Mouse (Mus musculus): ENCODE data around the gene Spast. TPM values are rescaled to one million over a fixed set of nuclear protein-coding genes. Genes with fewer than 3 reads are reported as not detected.

The Spast gene
- polyA plus RNA-seq, 1 experiment: 81.7 TPM

DNA sequence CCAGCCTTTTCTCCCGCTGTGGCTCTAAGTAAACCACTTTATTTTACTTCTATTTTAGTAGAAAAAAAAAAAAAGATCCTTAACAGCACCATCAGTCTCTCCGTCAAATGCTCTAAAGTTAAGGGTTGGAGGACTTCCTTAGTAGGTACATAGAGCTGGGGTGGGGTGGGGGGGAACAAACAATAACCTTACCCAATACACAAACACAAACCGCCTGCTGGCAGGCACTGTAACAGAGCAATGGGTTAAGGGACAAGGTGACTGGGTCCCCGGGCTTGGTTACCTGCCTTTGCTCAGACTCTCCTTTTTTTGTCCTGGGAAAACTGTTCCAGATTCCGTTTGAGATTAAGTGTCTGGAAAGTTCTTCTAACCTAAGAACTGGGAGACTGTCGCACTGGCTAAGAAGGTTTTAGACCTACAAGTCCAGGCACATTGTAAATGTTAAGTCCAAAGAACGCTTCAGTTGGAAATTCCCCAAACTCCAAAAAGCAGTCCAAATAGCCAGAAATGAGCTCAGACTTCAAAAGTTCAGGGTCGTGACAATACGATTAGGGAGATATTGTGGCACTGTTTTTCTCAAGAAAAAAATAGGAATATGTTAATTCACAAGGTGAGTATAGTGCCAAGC, 7.6 kb upstream of the Spast start:
- no peak for DNase-seq (ENCODE audit: low read depth)
- TF ChIP-seq POLR2A (IDR thresholded peaks at IDR 0.05; ENCODE audit: borderline replicate concordance, extremely low read depth, insufficient read depth, insufficient read length, poor library complexity, severe bottlenecking): no peak
- TF ChIP-seq CTCF (IDR thresholded peaks at IDR 0.05; ENCODE audit: borderline replicate concordance, extremely low read depth, insufficient read depth, insufficient read length): no peak

DNA sequence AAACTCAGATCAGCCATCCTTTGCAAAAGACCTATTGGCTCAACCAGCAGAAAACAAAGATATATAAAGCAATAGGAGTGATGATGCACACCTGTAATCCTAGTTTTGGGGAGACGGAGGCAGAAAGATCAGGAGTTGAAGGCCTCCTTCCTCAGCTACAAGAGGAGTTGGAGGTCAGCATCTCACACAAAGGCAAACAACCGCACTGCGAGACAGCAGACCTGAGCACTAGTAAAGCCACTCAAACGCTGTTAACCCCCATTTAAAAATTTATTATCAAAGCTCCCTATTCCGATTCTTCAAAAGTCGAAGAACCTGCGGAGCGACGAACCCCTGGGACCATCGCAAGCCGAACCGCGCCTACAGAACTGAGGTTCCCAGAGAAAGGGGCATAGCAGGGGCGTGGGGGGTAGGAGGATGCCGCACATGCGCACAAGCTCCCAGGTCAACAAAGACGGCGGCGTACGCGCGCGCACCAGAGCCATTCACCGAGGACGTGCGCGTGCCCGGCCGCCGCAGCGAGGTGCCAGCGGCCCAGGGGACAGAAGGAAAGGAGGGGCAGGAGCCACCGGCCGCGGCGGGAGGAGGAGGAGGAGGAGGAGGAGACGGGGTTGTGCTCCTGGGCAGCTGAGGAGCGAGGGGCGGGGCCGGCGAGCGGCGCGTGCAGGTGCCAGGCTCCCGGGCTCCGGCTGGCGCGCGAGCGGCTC, 409 bp upstream of the Spast start:
- peak; percentile 98 for DNase-seq (ENCODE audit: low read depth)
- TF ChIP-seq POLR2A (IDR thresholded peaks at IDR 0.05; ENCODE audit: borderline replicate concordance, extremely low read depth, insufficient read depth, insufficient read length, poor library complexity, severe bottlenecking): peak; percentile 78
- TF ChIP-seq CTCF (IDR thresholded peaks at IDR 0.05; ENCODE audit: borderline replicate concordance, extremely low read depth, insufficient read depth, insufficient read length): no peak

DNA sequence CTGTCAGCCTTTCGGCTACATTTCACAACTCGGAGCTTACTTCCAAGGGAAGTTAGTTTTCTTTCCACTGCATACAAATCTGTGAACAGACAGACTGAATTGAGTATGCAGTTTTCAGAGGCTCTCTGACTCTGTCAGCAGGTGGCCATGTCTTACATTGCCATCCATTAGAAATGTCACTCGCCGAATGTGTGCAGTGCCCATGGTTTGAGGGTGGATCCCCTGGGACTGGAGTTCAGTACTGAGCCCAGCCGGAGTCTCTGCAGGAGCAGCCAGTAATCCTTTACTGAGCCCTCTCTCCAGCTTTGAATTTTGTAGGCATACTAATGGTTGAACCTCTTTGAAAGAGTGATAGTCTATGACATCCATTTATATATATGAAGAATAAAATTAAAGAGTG, 2.4 kb downstream of the Spast start:
- DNase-seq (ENCODE audit: low read depth): peak; percentile 31
- TF ChIP-seq POLR2A (IDR thresholded peaks at IDR 0.05; ENCODE audit: borderline replicate concordance, extremely low read depth, insufficient read depth, insufficient read length, poor library complexity, severe bottlenecking) (no peak), CTCF (IDR thresholded peaks at IDR 0.05; ENCODE audit: borderline replicate concordance, extremely low read depth, insufficient read depth, insufficient read length) (no peak)

DNA sequence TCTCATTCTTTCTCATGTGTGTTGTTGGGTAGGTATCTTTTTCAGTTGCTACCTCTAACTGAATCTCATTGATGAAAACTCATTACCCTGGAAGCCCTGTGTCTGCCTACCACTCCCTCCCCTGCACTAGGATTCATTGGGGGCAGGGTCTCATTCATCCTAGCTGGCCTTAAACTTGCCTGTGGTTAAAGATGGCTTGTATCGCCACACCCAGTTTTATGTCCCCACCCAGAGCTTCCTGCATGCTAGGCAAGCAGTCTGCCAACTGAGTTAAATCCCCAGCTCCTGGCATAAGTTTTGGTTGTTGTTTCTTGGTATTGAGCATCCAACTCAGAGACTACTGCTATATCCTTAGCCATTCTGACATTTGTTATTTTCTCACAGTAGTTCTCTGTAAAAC, 24.8 kb downstream of the Spast start:
- no peak for DNase-seq (ENCODE audit: low read depth)
- no peak for TF ChIP-seq CTCF (IDR thresholded peaks at IDR 0.05; ENCODE audit: borderline replicate concordance, extremely low read depth, insufficient read depth, insufficient read length)
- TF ChIP-seq POLR2A (IDR thresholded peaks at IDR 0.05; ENCODE audit: borderline replicate concordance, extremely low read depth, insufficient read depth, insufficient read length, poor library complexity, severe bottlenecking): no peak

DNA sequence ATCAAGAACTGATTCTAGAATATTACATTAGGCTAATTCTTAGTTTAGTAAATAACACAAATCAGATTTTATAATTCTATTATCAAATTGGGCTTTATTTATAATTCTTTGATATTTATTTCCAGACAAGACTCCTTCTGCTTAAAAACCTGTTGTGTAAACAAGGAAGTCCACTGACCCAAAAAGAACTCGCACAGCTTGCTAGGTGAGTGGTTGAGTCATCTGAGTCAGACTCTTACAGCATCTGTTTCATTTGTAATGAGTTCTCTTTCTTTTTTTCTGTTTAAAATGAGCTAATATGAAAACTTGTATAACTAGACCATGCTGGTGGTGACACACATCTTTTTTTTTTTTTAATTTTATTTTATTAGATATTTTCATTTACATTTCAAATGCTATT, 38.1 kb downstream of the Spast start:
- no peak for DNase-seq (ENCODE audit: low read depth)
- TF ChIP-seq POLR2A (IDR thresholded peaks at IDR 0.05; ENCODE audit: borderline replicate concordance, extremely low read depth, insufficient read depth, insufficient read length, poor library complexity, severe bottlenecking) (no peak), CTCF (IDR thresholded peaks at IDR 0.05; ENCODE audit: borderline replicate concordance, extremely low read depth, insufficient read depth, insufficient read length) (no peak)

DNA sequence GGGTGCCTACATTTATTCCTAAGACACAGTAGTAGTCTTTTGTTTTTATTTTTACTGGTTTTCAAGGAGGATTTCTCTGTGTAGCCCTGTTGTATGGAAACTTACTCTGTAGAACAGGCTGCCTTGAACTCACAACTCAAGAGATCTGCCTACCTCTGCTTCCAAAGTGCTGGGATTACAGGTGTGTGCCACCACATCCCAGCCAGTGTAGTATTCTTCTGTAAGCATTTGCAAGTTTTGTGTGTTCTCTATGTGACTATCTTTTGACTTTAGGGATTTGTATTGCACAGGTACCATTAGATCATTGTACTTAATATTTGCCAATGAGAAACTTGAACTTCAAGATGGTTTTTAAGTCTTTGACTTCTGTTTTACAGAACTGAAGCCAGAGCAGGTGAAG, 47.9 kb downstream of the Spast start:
- TF ChIP-seq POLR2A (IDR thresholded peaks at IDR 0.05; ENCODE audit: borderline replicate concordance, extremely low read depth, insufficient read depth, insufficient read length, poor library complexity, severe bottlenecking) (no peak), CTCF (IDR thresholded peaks at IDR 0.05; ENCODE audit: borderline replicate concordance, extremely low read depth, insufficient read depth, insufficient read length) (no peak)
- no peak for DNase-seq (ENCODE audit: low read depth)

DNA sequence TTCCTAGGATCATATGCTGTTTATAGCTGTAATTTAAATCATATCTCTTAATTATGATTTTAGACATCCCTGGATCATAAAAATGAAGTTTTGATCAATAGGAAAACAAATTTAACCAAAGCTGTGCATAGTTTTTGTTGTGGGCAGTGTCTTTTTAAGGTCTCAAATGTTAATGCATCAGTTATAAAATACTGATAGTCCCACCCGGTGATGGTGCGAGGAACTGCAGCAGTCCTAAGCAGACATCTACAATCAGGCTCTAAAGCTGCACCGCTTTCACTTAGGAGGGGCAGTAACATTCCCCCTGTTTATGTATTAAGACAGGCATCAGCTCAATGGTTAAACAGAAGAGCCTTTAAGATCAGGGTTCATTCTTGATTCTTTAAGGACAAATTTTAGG, 51.1 kb downstream of the Spast start:
- peak; percentile 26; the same call in 1 of the 2 replicates for TF ChIP-seq CTCF (IDR thresholded peaks at IDR 0.05; ENCODE audit: borderline replicate concordance, extremely low read depth, insufficient read depth, insufficient read length)
- TF ChIP-seq POLR2A (IDR thresholded peaks at IDR 0.05; ENCODE audit: borderline replicate concordance, extremely low read depth, insufficient read depth, insufficient read length, poor library complexity, severe bottlenecking): no peak

DNA sequence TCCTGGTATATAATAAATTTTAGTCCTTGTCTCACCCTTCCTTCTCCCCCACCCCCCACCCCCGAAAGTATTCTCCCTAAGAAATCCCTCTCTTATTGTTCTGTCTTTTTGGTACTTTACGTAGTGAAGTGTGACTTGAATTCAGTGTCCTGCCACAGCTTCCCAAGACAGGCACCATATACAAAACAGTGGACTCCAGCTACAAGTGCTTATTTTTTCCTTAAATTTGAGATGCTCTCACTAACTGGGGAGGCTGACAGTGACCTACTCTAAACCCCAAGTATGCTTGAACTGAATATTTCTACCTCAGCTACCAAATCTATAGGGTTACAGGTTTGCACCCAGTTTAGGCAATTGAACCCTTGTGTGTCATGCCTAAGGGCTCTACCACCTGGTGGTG, 55.6 kb downstream of the Spast start:
- no peak for TF ChIP-seq CTCF (IDR thresholded peaks at IDR 0.05; ENCODE audit: borderline replicate concordance, extremely low read depth, insufficient read depth, insufficient read length)
- TF ChIP-seq POLR2A (IDR thresholded peaks at IDR 0.05; ENCODE audit: borderline replicate concordance, extremely low read depth, insufficient read depth, insufficient read length, poor library complexity, severe bottlenecking): no peak
- DNase-seq (ENCODE audit: low read depth): no peak

More for the DNA sequence above, 51.1 kb downstream of the Spast start:
- DNase-seq (ENCODE audit: low read depth): peak; percentile 10

DNA sequence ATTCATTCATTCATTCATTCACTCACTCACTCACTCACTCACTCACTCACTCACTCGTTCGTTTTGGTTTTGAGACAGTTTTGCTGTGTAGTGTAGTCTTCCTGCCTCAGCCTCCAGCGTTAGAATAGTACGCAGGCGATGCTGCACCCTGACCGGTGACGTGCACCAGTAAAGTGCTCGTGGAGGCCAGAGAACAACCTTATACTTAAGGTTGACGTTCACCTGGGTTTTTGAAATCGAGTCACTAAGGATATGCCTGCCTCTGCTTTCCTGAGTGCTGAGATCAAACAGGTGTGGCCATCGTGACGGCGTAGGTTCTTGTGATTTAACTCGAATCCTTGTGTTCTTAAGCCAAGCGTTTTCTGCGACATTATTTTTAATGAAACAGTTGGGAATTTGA, 56.1 kb downstream of the Spast start:
- TF ChIP-seq POLR2A (IDR thresholded peaks at IDR 0.05; ENCODE audit: borderline replicate concordance, extremely low read depth, insufficient read depth, insufficient read length, poor library complexity, severe bottlenecking): no peak
- peak; percentile 2 for DNase-seq (ENCODE audit: low read depth)

DNA sequence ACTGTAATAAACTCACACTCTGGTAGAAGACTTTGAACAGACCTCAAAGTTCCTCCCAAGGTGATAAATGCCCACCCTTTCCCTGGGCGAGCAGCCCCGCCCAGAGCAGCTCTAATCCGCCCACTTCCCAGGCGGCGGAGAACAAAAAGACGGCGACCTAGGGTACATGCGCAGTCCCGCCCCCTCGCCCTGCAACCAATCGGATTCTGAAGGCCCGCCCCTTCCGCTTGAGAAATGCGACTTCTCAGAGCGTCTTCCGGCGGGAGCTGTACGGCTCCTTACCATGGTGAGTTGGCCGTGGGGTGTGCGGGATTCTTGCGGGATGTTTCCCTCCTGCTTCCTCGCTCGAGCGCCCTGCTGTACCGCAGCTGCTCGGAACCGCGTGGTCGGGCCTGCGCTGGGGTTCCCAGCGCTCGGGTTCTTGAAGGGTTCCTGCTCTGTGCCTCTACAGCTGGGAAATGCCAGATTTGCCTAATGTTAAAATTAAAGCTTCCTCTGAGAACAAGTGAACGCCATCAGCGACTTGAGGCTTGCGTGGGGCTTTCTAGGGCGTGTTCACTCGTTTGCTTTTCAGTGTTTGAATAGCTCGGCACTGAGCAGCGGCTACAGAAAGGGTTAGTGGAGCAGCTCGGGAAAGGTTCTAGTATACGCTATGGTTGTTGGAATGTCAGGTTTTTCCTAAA, 56.7 kb downstream of the Spast start, which contains the start of gene Slc30a6:
Gene Slc30a6, plus strand, starts transcription at position 226 of the 683 bp plus-strand sequence.
- TF ChIP-seq CTCF (IDR thresholded peaks at IDR 0.05; ENCODE audit: borderline replicate concordance, extremely low read depth, insufficient read depth, insufficient read length) (no peak), POLR2A (IDR thresholded peaks at IDR 0.05; ENCODE audit: borderline replicate concordance, extremely low read depth, insufficient read depth, insufficient read length, poor library complexity, severe bottlenecking) (peak; percentile 83; the same call in 1 of the 2 replicates)

DNA sequence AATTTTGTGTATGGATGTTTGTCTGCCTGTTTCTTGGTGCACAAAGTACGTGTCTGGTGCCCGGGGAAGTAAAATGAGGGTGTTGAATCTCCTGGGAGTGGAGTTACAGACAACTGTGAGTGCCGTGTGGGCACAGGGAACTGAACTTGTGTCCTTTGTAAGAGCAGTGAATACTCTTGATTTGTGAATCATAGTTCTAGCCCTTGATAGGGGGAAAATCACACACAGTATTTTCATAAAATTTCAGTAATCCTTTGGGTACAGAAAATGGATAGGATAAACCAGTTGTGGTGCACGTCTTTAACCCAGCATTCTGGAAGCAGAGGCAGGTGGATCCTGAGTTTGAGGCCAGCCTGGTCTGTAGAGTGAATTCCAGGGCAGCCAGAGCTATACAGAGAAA, 58.0 kb downstream of the Spast start:
- DNase-seq (ENCODE audit: low read depth): no peak
- TF ChIP-seq CTCF (IDR thresholded peaks at IDR 0.05; ENCODE audit: borderline replicate concordance, extremely low read depth, insufficient read depth, insufficient read length) (no peak), POLR2A (IDR thresholded peaks at IDR 0.05; ENCODE audit: borderline replicate concordance, extremely low read depth, insufficient read depth, insufficient read length, poor library complexity, severe bottlenecking) (no peak)

More for the DNA sequence above, 56.7 kb downstream of the Spast start, which contains the start of gene Slc30a6:
- peak; percentile 99 for DNase-seq (ENCODE audit: low read depth)

All from brain, embryonic 14.5 days (tissue).